Mouse (Mus musculus) layer of hippocampus, postnatal 36 days (tissue): ENCODE data around the gene Diras1. TPM values are rescaled to one million over a fixed set of nuclear protein-coding genes. Genes with fewer than 3 reads are reported as not detected.

ENCODE experiments used
- DNase-seq, 2 experiments: peaks; one replicate each; pipeline ENCODE4 v3.0.0; 2022
- total RNA-seq, 2 experiments: library from RNA; stranded (reverse); gene quantifications; 2 replicates each; pipeline ENCODE4 v1.2.3; 2021

Diras1 gene
- total RNA-seq, 2 experiments from 2014 or later = 96.5 to 98.1 TPM

GRCm38 (mm10) chr10:81028219-81028618, 2.8 kb upstream of the Diras1 start:
- no peak for DNase-seq

GRCm38 (mm10) chr10:81027331-81027730, 1.9 kb upstream of the Diras1 start:
- DNase-seq = no peak

GRCm38 (mm10) chr10:81026857-81027256, 1.4 kb upstream of the Diras1 start:
- no peak for DNase-seq

GRCm38 (mm10) chr10:81025047-81025621, 328 bp downstream of the Diras1 start:
- DNase-seq = no peak

- DNase-seq = no peak
Observed at GRCm38 (mm10) chr10:81024346-81024937, 1.0 kb downstream of the Diras1 start.

- no peak for DNase-seq
Observed at GRCm38 (mm10) chr10:81022744-81023143, 2.7 kb downstream of the Diras1 start.

GRCm38 (mm10) chr10:81021547-81022110, 3.8 kb downstream of the Diras1 start:
- no peak for DNase-seq

GRCm38 (mm10) chr10:81020207-81020606, 5.3 kb downstream of the Diras1 start:
- DNase-seq = no peak

- DNase-seq = no peak
Observed at GRCm38 (mm10) chr10:81019687-81020086, 5.8 kb downstream of the Diras1 start.

GRCm38 (mm10) chr10:81018326-81018725, 7.1 kb downstream of the Diras1 start:
- DNase-seq = no peak

GRCm38 (mm10) chr10:81016645-81017044, 8.8 kb downstream of the Diras1 start:
- DNase-seq = no peak

- DNase-seq = no peak
Observed at GRCm38 (mm10) chr10:81015666-81016065, 9.8 kb downstream of the Diras1 start.

GRCm38 (mm10) chr10:81014393-81015384, 10.8 kb downstream of the Diras1 start, which contains the start of gene Gng7:
Gng7 (minus strand) TSS chr10:81014945.
- peak; percentile 99 for DNase-seq

GRCm38 (mm10) chr10:81010851-81011250, 14.6 kb downstream of the Diras1 start:
- DNase-seq = no peak

- no peak for DNase-seq
Observed at GRCm38 (mm10) chr10:81007240-81007639, 18.2 kb downstream of the Diras1 start.

- no peak for DNase-seq
Observed at GRCm38 (mm10) chr10:81006005-81006677, 19.3 kb downstream of the Diras1 start.

GRCm38 (mm10) chr10:81001161-81001560, 24.3 kb downstream of the Diras1 start:
- DNase-seq = peak; percentile 74

- no peak for DNase-seq
Observed at GRCm38 (mm10) chr10:81000197-81001062, 25.0 kb downstream of the Diras1 start.

- peak; percentile 87 to 88 for DNase-seq
Observed at GRCm38 (mm10) chr10:80999362-81000196, 25.9 kb downstream of the Diras1 start.

GRCm38 (mm10) chr10:80998778-80999177, 26.7 kb downstream of the Diras1 start:
- no peak for DNase-seq
